Mouse (Mus musculus) neural tube, embryonic 15.5 days (tissue): ENCODE results near the gene Sh3kbp1. TPM values are rescaled to one million over a fixed set of nuclear protein-coding genes. Genes with fewer than 3 reads are reported as not detected.

ENCODE experiments used
- ATAC-seq: fragments of 200-750 bp; cut with Nextera tagmentation; 2 replicates; pipeline ENCODE4 v1.8.0; 2017; ENCODE audit warnings: mild to moderate bottlenecking, moderate TSS enrichment, moderate library complexity; ENCODE audit not compliant: low FRiP score
- H3K27ac ChIP-seq: fragments of 300-500 bp; sonication (generic); replicated peaks from 2 replicates; pipeline ENCODE4 v1.5.1; 2015; ENCODE audit warnings: mild to moderate bottlenecking, inconsistent platforms
- H3K27me3 ChIP-seq: fragments of 300-500 bp; sonication (generic); replicated peaks from 2 replicates; pipeline ENCODE4 v1.6.1; 2015; ENCODE audit warnings: inconsistent platforms
- H3K36me3 ChIP-seq: fragments of 300-500 bp; sonication (generic); 2 replicates; pipeline ENCODE4 v1.6.1; 2015; ENCODE audit warnings: inconsistent platforms
- H3K4me1 ChIP-seq: fragments of 300-500 bp; sonication (generic); 2 replicates; pipeline ENCODE4 v1.6.1; 2015; ENCODE audit warnings: inconsistent platforms
- H3K4me2 ChIP-seq: fragments of 300-500 bp; sonication (generic); 2 replicates; pipeline ENCODE4 v1.6.1; 2015; ENCODE audit warnings: inconsistent platforms, mild to moderate bottlenecking, moderate library complexity
- H3K4me3 ChIP-seq: fragments of 300-500 bp; sonication (generic); replicated peaks from 2 replicates; pipeline ENCODE4 v1.5.1; 2015; ENCODE audit warnings: mild to moderate bottlenecking, inconsistent platforms
- H3K9ac ChIP-seq: fragments of 300-500 bp; sonication (generic); replicated peaks from 2 replicates; pipeline ENCODE4 v1.6.1; 2015; ENCODE audit warnings: mild to moderate bottlenecking, inconsistent platforms
- H3K9me3 ChIP-seq: fragments of 300-500 bp; sonication (generic); replicated peaks from 2 replicates; pipeline ENCODE4 v1.6.1; 2016; ENCODE audit warnings: inconsistent platforms
- WGBS: fragments of 180-500 bp; shearing (Covaris S2); methylation state at CpG from one replicate; pipeline ENCODE4 v1.1.7; 2015; ENCODE audit warnings: mixed read lengths; 5-methylcytosine and 5-hydroxymethylcytosine counted together
- polyA plus RNA-seq: library from polyadenylated mRNA; unstranded; fragments of >200 nt; fragmentation: Nextera tagmentation; extraction: Ambion mirVana; gene quantifications from 2 replicates; pipeline ENCODE4 v1.2.1, GENCODE M21; 2015

The Sh3kbp1 gene
- polyA plus RNA-seq, 1 experiment from 2014 or later, result 46.2 TPM

DNA sequence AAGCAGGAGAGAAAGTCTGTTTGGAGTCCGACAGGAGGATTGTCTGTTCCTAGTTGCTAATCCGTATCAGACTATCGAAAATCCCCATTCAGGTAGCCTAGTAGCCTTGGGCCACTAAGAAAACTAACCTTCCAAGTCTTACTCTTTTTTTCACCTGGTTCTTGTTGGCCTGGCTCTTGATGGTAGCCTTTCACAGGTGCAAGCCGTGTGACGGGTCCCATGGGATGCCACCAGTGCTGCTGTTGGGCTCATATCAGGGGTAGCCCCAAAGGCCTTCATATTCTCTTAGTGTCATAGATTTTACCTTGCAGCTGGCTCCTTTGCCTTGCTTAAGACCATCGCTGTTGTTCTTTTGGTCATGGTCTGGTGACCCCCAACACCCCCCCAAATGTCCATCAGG is 82.2 kb downstream of the Sh3kbp1 start:
- Histone ChIP-seq H3K36me3 (no peaks in the 10 kb centered on the region), H3K4me2 (no peak overlapping the region), H3K4me1 (peaks cover 5% of the 10 kb centered on the region; the same call in 1 of the 2 replicates), H3K27ac (no peak overlapping the region), H3K9ac (no peak overlapping the region), H3K9me3 (no peaks in the 10 kb centered on the region), H3K4me3 (no peak overlapping the region), H3K27me3 (0 out of 2 replicates have a peak, but pooled peaks cover 11% of the 10 kb centered on the region)
- WGBS, result 84% methylated on average over 6 of the region's 6 CpGs
- no peak for ATAC-seq

DNA sequence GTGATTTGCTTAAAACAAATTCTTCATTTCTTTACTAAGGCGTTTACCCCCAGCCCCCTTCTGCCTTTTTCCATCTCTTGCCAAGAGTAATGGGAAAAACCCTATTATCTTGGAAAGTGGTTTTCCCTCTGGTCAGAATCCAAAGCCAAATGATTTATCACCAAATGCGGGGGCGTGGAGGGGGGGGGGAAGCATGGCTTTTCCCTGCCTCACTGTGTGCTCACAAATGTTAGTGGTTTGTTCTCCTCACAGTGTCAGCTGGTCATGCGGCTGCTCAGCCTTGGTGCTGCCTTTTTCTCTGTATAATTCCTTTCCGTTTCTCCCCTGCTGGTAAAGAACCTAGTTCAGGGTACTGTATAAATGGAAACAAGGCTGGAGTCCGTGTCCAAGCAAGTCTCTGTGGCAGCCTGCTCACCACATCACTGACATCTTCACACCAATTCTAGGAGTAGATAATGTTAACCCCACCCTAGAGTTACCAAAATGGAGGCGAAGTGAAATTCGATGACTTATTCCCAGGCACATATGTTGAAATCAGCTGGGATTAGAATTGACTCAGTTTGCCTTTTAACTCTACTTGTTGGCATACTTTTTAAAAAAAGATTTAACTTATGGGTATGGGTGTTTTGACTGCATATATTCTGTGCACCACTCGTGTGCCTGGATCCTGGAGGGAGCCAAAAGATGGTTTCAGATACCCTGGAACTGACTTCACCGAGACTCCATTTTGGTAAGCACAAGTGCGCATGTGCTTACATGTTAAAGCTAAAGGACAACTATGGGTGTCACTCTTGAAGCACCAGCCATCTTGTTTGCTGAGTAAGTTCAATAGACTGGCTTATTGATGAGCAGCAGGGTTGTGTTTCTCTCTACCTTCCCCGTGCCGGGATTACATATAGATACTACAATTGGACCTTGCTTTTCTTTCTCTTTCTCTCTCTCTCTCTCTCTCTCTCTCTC is 84.3 kb downstream of the Sh3kbp1 start:
- ATAC-seq, result no peak
- 80% methylated on average over 13 of the region's 13 CpGs for WGBS
- Histone ChIP-seq H3K36me3 (no peaks in the 10 kb centered on the region), H3K4me3 (no peak overlapping the region), H3K4me1 (peaks cover 5% of the 10 kb centered on the region; the same call in 1 of the 2 replicates), H3K27ac (no peak overlapping the region), H3K4me2 (no peak overlapping the region), H3K27me3 (0 out of 2 replicates have a peak, but pooled peaks cover 11% of the 10 kb centered on the region), H3K9ac (no peak overlapping the region), H3K9me3 (no peaks in the 10 kb centered on the region)

DNA sequence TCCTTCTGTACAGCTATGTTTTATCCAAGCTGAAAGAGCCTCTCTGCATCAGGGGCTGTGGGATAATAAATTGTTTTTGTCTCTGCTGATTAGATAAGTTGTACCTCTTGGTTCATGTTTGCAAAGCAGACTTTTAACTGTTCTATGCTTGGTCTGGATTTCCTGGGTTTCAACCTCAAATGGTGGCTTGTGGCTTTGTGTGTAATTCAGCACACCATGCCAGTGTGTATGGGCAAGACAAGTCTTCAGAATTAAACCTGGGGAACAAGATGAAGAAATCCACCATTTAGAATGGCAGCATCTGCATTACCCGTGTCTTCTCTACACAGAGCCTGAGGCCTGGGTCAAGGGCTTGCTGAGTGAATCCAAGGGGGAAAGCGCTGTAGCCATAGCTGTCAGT is 86.1 kb downstream of the Sh3kbp1 start:
- H3K9ac ChIP-seq, result no peak overlapping the region
- no peak overlapping the region for H3K27ac ChIP-seq
- no peak for ATAC-seq
- WGBS, result 87% methylated on average over 2 of the region's 2 CpGs
- no peak overlapping the region for H3K4me3 ChIP-seq
- H3K9me3 ChIP-seq, result no peaks in the 10 kb centered on the region
- H3K4me1 ChIP-seq, result peaks cover 5% of the 10 kb centered on the region; the same call in 1 of the 2 replicates
- H3K27me3 ChIP-seq, result 0 out of 2 replicates have a peak, but pooled peaks cover 11% of the 10 kb centered on the region
- no peak overlapping the region for H3K4me2 ChIP-seq
- H3K36me3 ChIP-seq, result no peaks in the 10 kb centered on the region

DNA sequence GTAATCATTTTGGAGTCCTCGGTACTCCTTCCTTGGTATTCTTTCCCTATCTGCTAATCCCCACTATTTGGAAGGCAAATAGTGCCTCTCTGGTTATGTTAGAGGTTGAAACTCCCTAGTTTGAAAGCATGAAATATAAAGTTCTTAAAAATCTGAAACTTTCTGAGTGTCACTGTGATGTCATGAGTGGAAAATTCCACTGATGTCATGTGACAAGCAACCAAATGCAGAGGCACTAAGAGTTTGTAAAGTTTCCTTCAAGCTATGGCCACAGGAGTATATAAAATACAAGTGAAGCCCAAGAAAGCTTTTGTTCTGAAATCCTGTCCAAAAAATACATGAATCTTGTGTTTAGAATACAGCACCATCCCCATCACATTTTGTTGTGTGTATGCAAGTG is 94.3 kb downstream of the Sh3kbp1 start:
- 97% methylated on average over 1 of the region's 1 CpGs for WGBS
- no peak overlapping the region for H3K9ac ChIP-seq
- ATAC-seq, result no peak
- H3K4me2 ChIP-seq, result no peak overlapping the region
- no peaks in the 10 kb centered on the region for H3K4me1 ChIP-seq
- peaks cover 4% of the 10 kb centered on the region; the same call in 1 of the 2 replicates for H3K27me3 ChIP-seq
- H3K4me3 ChIP-seq, result no peak overlapping the region
- no peaks in the 10 kb centered on the region for H3K36me3 ChIP-seq
- H3K9me3 ChIP-seq, result no peaks in the 10 kb centered on the region
- H3K27ac ChIP-seq, result no peak overlapping the region

DNA sequence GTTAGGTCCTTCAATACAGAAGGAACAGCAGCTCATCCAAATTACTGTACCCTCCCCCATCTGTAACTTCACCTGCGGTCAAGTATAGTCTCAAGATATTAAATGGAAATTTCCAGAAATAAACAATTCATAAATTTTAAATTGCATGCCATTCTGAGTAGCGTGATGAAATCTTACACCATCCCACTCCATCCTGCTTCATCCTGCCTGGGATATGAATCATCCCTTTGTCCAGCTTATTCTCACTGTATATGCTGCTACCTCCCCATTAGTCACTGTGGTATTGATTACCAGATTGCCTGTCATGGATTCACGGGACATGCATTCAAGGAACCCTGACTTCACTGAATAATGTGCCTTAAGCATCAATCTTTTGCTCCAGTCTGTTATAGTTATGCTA is 104.3 kb downstream of the Sh3kbp1 start:
- no peak overlapping the region for H3K27ac ChIP-seq
- no peak for ATAC-seq
- 90% methylated on average over 3 of the region's 3 CpGs for WGBS

DNA sequence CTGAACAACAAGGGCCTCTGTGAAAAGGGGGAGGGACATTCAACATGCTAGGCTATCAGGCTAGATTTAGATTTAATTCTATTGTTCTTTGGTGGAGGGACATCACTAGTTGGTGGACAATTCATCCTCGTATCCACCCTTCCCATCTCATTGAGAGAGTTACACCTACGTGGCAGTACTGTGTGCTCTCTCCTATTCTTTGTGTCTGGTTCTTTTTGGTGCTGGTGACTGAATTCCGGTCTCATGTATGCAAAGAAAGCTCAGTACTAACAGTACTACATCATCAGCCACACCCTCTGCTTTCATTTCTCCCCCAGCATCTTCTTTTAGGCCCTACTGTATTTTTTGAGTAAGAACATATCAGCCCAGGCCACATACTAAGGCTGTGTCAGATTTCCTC is 105.8 kb downstream of the Sh3kbp1 start:
- WGBS, result 74% methylated on average over 3 of the region's 3 CpGs
- no peak for ATAC-seq

More for the DNA sequence above, 104.3 kb downstream of the Sh3kbp1 start:
- Histone ChIP-seq H3K36me3 (no peaks in the 10 kb centered on the region), H3K27me3 (0 out of 2 replicates have a peak, but pooled peaks cover 2% of the 10 kb centered on the region), H3K9ac (no peak overlapping the region), H3K4me3 (no peak overlapping the region), H3K4me1 (no peaks in the 10 kb centered on the region), H3K4me2 (no peak overlapping the region), H3K9me3 (no peaks in the 10 kb centered on the region)

DNA sequence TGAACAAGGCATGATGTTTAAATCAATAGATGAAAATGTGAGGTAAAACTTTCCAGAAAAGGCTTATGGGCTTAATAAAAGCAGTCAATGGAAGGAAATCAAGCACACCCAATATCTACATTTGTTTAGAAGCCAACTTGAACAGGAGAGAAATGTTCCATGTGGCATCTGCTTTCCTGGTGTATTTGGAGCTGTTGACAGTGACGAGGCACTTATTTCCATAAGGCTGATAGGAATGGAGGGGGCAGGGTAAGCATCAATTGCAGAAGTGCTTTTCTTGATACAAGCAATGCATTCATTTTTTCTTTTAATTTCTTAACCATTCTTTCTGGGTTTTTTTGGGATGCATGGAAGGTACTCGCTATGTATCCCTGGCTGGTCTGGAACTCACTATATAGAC is 106.9 kb downstream of the Sh3kbp1 start:
- H3K4me3 ChIP-seq, result no peak overlapping the region
- 84% methylated on average over 2 of the region's 2 CpGs for WGBS
- no peak for ATAC-seq
- no peaks in the 10 kb centered on the region for H3K4me1 ChIP-seq
- no peak overlapping the region for H3K27ac ChIP-seq
- H3K9me3 ChIP-seq, result no peaks in the 10 kb centered on the region
- H3K9ac ChIP-seq, result no peak overlapping the region
- H3K36me3 ChIP-seq, result no peaks in the 10 kb centered on the region
- 0 out of 2 replicates have a peak, but pooled peaks cover 2% of the 10 kb centered on the region for H3K27me3 ChIP-seq
- no peak overlapping the region for H3K4me2 ChIP-seq

More for the DNA sequence above, 105.8 kb downstream of the Sh3kbp1 start:
- Histone ChIP-seq H3K36me3 (no peaks in the 10 kb centered on the region), H3K4me3 (no peak overlapping the region), H3K4me1 (no peaks in the 10 kb centered on the region), H3K9me3 (no peaks in the 10 kb centered on the region), H3K9ac (no peak overlapping the region), H3K27ac (no peak overlapping the region), H3K4me2 (no peak overlapping the region), H3K27me3 (0 out of 2 replicates have a peak, but pooled peaks cover 2% of the 10 kb centered on the region)

DNA sequence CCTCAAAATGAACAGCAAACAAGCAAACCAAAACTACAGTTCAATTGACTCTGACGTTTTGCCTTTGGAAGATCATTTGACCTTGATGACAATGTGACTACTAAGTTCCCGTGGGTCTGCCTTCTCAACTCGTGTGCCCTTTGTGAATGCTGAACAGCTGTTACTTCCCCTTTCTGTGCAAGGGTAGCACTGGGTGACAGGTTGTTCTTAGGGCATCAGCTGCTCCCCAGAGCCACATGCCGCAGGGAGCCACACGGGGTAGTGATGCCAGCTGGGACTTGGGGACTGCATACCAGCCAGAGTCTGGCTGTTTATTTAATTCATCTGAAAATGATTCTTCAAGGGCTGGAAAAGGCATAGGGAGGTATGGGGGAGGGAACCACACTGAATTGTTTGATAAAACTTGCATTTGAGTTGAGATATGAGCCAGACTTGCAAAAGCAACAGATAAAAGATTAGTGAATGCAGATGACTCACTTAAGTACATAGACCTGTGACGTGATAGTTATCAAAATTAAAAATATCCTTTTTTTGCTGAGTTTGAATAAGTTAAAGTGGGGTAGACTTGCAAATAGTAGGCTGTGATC is 108.5 kb downstream of the Sh3kbp1 start:
- H3K27me3 ChIP-seq, result no peaks in the 10 kb centered on the region
- WGBS, result 40% methylated on average over 6 of the region's 6 CpGs
- H3K27ac ChIP-seq, result no peak overlapping the region
- no peak overlapping the region for H3K4me2 ChIP-seq
- H3K36me3 ChIP-seq, result no peaks in the 10 kb centered on the region
- H3K9me3 ChIP-seq, result no peaks in the 10 kb centered on the region
- no peak for ATAC-seq
- H3K9ac ChIP-seq, result no peak overlapping the region
- H3K4me3 ChIP-seq, result no peak overlapping the region
- H3K4me1 ChIP-seq, result no peaks in the 10 kb centered on the region

DNA sequence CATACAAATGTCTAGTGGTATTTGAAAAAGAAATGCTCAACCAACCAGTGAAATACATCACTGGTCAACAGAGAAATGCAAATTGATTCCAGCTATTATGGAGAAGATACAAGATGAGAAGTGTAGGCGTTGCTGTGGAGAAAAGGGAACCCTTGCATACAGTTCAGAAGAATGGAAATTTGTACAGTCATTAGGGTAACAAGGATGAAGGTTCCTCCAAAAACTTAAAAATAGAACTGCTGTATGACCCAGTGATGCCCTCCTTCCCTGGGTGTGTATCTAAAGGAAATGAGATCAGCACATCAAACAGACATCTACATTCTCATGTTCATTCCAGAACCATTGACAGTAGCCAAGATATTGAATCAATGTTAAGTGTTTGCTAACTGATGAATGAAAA is 110.3 kb downstream of the Sh3kbp1 start:
- Histone ChIP-seq H3K36me3 (no peaks in the 10 kb centered on the region), H3K4me1 (no peaks in the 10 kb centered on the region), H3K27ac (no peak overlapping the region), H3K4me3 (no peak overlapping the region), H3K27me3 (no peaks in the 10 kb centered on the region), H3K9me3 (no peaks in the 10 kb centered on the region), H3K4me2 (no peak overlapping the region), H3K9ac (no peak overlapping the region)
- WGBS, result 80% methylated on average over 1 of the region's 1 CpGs
- ATAC-seq, result no peak

DNA sequence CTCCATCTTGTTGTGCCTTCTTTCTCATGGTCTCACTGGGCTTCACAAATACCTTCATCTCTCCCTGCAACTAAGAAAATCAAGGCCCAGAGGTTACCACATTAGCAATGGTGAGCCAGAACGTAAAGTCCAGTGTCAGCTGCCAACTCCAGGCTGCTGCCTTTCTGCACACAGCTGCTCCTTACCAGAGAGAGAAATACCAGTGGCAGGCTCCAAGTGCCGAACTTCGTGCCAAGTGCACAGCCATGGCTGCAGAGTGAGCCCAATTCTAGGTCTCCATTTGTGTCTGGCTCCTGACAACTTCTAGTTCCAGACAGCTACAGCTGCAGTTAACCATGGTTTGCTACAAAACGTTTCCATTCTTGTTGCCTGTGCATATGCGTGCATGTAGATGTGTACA is 117.0 kb downstream of the Sh3kbp1 start:
- H3K4me2 ChIP-seq, result no peak overlapping the region
- H3K9ac ChIP-seq, result no peak overlapping the region
- ATAC-seq, result no peak
- 37% methylated on average over 5 of the region's 5 CpGs for WGBS
- H3K27me3 ChIP-seq, result peaks cover 3% of the 10 kb centered on the region; the same call in 1 of the 2 replicates
- no peak overlapping the region for H3K27ac ChIP-seq
- no peaks in the 10 kb centered on the region for H3K9me3 ChIP-seq
- H3K4me3 ChIP-seq, result no peak overlapping the region
- no peaks in the 10 kb centered on the region for H3K36me3 ChIP-seq
- H3K4me1 ChIP-seq, result no peaks in the 10 kb centered on the region

DNA sequence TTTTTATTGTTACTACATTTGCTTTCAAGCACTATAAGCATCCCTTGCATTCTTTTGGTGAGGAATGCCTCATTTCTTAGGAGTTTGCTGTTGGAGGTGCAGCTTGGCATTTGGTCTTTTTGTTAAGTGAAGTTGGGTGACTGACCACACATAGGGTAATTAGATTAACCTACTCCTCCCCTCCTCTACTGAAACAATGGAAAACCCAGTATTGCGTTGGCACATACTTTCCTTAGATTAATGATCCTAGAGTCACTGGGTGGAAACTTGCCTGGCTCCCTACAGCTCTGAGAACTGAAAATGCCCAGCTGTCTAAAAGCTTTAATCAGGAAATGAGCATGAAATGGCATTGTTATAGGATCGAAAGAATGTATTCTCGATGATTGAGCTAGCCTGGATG is 117.5 kb downstream of the Sh3kbp1 start:
- no peak overlapping the region for H3K27ac ChIP-seq
- H3K4me2 ChIP-seq, result no peak overlapping the region
- H3K9ac ChIP-seq, result no peak overlapping the region
- peaks cover 3% of the 10 kb centered on the region; the same call in 1 of the 2 replicates for H3K27me3 ChIP-seq
- no peaks in the 10 kb centered on the region for H3K9me3 ChIP-seq
- WGBS, result 43% methylated on average over 3 of the region's 3 CpGs
- no peak for ATAC-seq
- H3K4me3 ChIP-seq, result no peak overlapping the region
- no peaks in the 10 kb centered on the region for H3K4me1 ChIP-seq
- H3K36me3 ChIP-seq, result no peaks in the 10 kb centered on the region

DNA sequence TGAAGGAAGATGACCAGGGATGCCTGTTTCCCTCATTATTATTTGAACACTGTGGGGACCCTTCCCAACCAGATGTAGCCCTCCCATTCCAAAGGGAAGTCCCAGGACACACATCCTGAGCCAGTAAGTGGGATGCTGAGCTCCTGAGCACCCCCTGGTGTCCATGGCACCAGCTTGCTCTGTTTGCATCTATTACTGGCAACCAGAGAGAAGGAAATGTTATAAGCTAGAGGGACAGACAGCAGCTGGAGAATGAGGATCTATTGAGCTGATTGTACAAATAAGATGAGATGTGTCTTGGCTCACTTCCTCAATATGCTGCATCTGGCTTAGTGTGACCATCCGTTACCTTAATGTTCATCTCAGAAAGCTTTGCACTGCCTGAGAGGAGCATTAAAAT is 124.8 kb downstream of the Sh3kbp1 start:
- no peak overlapping the region for H3K4me2 ChIP-seq
- no peaks in the 10 kb centered on the region for H3K36me3 ChIP-seq
- H3K4me1 ChIP-seq, result no peaks in the 10 kb centered on the region
- no peak overlapping the region for H3K9ac ChIP-seq
- H3K27me3 ChIP-seq, result peaks cover 3% of the 10 kb centered on the region; the same call in 1 of the 2 replicates
- WGBS, result 72% methylated on average over 1 of the region's 1 CpGs
- H3K4me3 ChIP-seq, result no peak overlapping the region
- ATAC-seq, result no peak
- H3K9me3 ChIP-seq, result no peaks in the 10 kb centered on the region
- H3K27ac ChIP-seq, result no peak overlapping the region
